Mouse (Mus musculus) ES-Bruce4 (cell line): ENCODE measurements at regions not wholly inside any gene's neighbourhood (a gene's known extent, or its start where the extent isn't known, plus 50 kb on each side); places are given as distances from the start of the nearest gene placed in this dataset.

Experiments used
- CTCF ChIP-seq: IDR thresholded peaks from one replicate; pipeline ENCODE4 v1.8.1; 2011; ENCODE audit warnings: low read depth, low read length
- EP300 ChIP-seq: IDR thresholded peaks from 2 replicates; pipeline ENCODE4 v1.6.1; 2011; ENCODE audit warnings: low read depth, low read length; ENCODE audit not compliant: insufficient read depth
- POLR2A ChIP-seq: IDR thresholded peaks from one replicate; pipeline ENCODE4 v1.8.1; 2011; ENCODE audit warnings: low read length; ENCODE audit not compliant: insufficient read depth

DNA sequence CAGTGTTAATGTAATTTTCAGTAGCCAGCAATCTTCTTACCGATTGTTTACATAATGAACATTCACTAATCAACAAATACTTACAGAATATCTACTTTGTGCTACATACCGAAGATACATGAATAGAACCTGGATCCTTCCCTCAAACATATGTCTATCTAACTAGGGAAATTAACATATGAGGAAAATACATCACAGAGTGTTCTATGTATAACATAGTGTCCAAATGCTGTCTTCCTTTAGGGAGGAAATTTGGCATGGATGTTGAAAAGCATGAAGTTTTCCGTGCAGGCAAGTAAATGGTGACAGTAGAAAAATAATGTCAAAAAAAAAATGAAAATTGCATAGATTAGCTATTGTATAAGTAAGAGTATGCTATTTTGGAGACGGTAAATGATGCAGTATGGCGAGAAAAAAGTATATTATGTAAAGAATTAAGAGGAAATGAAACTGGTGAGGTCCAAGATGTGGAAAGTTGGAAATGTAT is 392.8 kb upstream of the Brinp1 start:
- TF ChIP-seq CTCF (no peak), POLR2A (no peak), EP300 (no peak)
